Mouse (Mus musculus): Measurements from ENCODE around the gene Rhpn2.

GRCm38 (mm10) chr7:35376623-35377022, 42.7 kb downstream of the Rhpn2 start:
- TF ChIP-seq POLR2A (IDR thresholded peaks at IDR 0.05; ENCODE audit: borderline replicate concordance, extremely low read depth, low read depth, low read length) (no peak), CTCF (IDR thresholded peaks at IDR 0.05; ENCODE audit: insufficient read depth, low read length) (no peak)
